Mouse (Mus musculus): ENCODE results near the gene Prepl. TPM values are rescaled to one million over a fixed set of nuclear protein-coding genes. Genes with fewer than 3 reads are reported as not detected.

The Prepl gene
- polyA plus RNA-seq, 1 experiment from 2014 or later: 7.7 TPM

DNA sequence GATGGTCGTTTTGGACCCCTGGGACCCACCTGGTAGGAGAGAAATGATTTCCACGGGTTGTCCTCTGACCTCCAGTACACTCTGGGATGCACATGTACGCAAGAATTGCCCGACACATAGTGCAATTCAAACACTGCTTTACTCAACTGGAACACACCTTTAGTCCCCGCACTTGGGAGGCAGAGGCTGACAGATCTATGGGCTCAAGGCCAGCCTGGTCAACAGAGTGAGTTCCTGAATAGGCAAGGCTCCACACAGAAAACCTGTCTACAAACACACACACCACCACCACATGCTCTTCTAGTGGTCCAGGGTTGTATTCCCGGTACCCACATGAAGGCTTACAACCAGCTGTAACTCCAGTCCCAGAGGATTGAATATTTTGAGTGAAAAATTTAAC lies 64.9 kb downstream of the Prepl start:
- H3K27me3 ChIP-seq (ENCODE audit: control insufficient read depth, insufficient read depth, low read depth, low read length): no peaks in the 10 kb centered on the region
- ATAC-seq (ENCODE audit: low read depth): peak; percentile 71
- no peaks in the 10 kb centered on the region; the same call in 1 of the 2 replicates for H3K4me1 ChIP-seq (ENCODE audit: control insufficient read depth, low read depth, low read length)
- no peaks in the 10 kb centered on the region for H3K9me3 ChIP-seq (replicated peaks; ENCODE audit: control insufficient read depth, low read length)
- H3K36me3 ChIP-seq (ENCODE audit: control insufficient read depth, insufficient read depth): no peaks in the 10 kb centered on the region
- H3K9ac ChIP-seq (ENCODE audit: low read depth, low read length): no peak overlapping the region
- no peak overlapping the region for H3K27ac ChIP-seq (ENCODE audit: low read length)
- H3K4me2 ChIP-seq (ENCODE audit: low read depth, low read length): no peak overlapping the region
- no peak overlapping the region for H3K4me3 ChIP-seq (ENCODE audit: low read depth, low read length)
- WGBS (ENCODE audit: insufficient replicate concordance): 74% methylated on average over 6 of the region's 6 CpGs

DNA sequence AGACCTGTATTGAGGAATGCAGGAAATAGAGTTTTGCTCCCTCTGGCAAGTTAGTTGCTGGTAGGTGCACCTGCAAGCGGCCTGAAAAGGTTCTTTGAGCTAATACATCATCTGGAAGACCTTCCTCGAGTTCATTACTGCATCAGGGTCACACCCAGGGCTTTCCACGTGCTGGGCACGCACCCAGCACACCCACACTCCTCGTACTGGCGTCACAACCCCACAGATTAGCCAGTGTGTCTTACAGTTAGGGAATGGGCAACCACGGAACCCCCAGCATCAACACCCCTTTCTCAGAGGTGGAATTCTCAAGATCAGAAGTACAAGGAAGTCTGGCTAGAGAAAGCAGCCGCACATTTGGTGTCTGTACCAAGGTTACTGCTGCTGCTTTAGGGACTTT lies 65.8 kb downstream of the Prepl start:
- no peak for ATAC-seq (ENCODE audit: low read depth)
- H3K9ac ChIP-seq (ENCODE audit: low read depth, low read length): no peak overlapping the region
- H3K36me3 ChIP-seq (ENCODE audit: control insufficient read depth, insufficient read depth): no peaks in the 10 kb centered on the region
- H3K4me1 ChIP-seq (ENCODE audit: control insufficient read depth, low read depth, low read length): no peaks in the 10 kb centered on the region; the same call in 1 of the 2 replicates
- H3K27ac ChIP-seq (ENCODE audit: low read length): 0 out of 2 replicates have a peak overlapping the region, but pooled peaks have one; percentile 4
- WGBS (ENCODE audit: insufficient replicate concordance): 79% methylated on average over 8 of the region's 8 CpGs
- no peaks in the 10 kb centered on the region for H3K27me3 ChIP-seq (ENCODE audit: control insufficient read depth, insufficient read depth, low read depth, low read length)
- no peaks in the 10 kb centered on the region for H3K9me3 ChIP-seq (replicated peaks; ENCODE audit: control insufficient read depth, low read length)
- no peak overlapping the region for H3K4me2 ChIP-seq (ENCODE audit: low read depth, low read length)
- H3K4me3 ChIP-seq (ENCODE audit: low read depth, low read length): no peak overlapping the region

DNA sequence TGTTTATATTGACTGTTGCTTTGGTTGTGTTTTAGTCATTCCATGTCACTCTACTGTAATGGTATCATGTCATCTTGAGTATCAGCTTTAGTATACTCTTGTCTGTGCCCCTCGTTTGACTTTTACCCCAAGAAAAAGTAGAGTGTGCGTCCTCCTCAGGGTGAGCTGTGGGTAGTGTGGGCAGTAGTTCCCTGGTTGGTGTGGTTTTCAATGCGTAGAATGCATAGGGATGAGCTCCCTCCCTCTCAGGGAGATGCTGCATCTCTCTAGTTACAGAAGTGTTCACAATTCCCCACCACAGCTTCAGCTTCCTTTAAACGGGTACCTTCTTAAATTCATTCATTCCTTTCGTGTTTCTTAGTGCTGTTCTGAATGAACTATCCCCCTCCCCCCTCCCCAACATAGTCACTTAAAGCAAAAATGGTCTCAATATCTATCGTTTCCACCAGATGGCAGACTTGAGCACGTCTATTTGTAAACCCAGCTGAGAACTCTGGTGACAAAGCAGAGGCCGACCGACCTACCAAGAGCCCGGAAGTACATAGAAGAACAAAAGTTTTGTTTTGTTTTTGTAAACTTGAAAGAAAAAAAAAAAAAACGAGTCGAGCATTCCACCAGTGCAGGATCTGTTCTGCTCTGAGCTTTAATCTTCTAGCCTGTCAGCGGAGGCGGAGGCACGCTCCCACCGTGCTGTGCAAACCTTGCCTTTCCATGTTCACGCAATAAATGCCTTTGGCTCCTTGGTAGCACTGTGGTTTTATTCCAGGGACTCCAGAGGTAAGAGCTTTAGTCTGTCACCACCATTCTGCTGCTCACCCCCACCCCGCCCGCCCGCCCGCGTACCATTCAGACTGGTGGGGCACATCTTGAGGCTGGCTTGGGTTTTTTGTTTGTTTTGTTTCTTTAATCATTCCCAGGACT lies 66.5 kb downstream of the Prepl start:
- Histone ChIP-seq H3K4me3 (ENCODE audit: low read depth, low read length) (no peak overlapping the region), H3K9ac (ENCODE audit: low read depth, low read length) (no peak overlapping the region), H3K36me3 (ENCODE audit: control insufficient read depth, insufficient read depth) (no peaks in the 10 kb centered on the region), H3K4me2 (ENCODE audit: low read depth, low read length) (no peak overlapping the region), H3K9me3 (replicated peaks; ENCODE audit: control insufficient read depth, low read length) (no peaks in the 10 kb centered on the region), H3K27ac (ENCODE audit: low read length) (no peak overlapping the region), H3K27me3 (ENCODE audit: control insufficient read depth, insufficient read depth, low read depth, low read length) (no peaks in the 10 kb centered on the region), H3K4me1 (ENCODE audit: control insufficient read depth, low read depth, low read length) (no peaks in the 10 kb centered on the region; the same call in 1 of the 2 replicates)
- no peak for ATAC-seq (ENCODE audit: low read depth)
- 54% methylated on average over 22 of the region's 22 CpGs for WGBS (ENCODE audit: insufficient replicate concordance)

DNA sequence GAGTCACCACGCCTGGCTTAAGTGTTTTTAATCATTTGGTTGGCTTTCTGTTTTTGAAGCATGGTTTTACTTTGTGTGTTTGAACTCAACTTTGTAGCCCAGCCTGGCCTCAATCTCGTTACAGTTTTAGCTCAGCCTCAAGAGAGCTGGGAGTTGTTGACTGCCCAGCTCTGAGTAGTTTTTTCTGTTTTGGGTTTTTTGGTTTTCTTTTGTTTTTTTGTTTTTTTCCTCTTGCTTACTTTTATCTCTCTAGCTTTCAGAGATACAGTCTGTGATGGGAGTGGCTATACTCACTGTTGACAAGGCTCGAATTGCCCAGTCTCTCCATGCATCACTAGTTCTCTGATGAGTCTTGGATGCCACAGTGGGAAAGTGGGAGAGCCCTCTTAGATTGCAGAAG lies 69.7 kb downstream of the Prepl start:
- no peaks in the 10 kb centered on the region for H3K9me3 ChIP-seq (replicated peaks; ENCODE audit: control insufficient read depth, low read length)
- 63% methylated on average over 3 of the region's 3 CpGs for WGBS (ENCODE audit: insufficient replicate concordance)
- no peak for ATAC-seq (ENCODE audit: low read depth)

DNA sequence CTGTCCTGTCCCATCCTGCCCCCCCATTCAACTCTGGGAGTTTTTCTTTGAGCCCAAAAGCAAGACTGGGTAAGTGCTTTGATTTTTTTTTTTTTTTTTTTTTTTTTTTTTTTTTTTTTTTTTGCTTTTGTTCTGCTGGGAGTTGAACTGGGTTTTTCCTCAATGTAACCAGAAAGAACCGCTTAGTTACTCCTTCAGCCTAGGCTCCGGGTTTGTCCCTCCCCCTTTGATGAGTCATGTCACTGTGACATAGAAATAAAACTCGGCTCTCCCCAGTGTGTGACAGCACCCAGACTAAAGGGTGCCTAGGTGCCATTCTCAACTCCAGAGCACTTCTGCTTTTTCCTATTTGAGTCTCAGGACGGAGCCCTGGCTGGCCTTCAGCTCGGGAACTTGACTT lies 71.2 kb downstream of the Prepl start:
- peak; percentile 66 for ATAC-seq (ENCODE audit: low read depth)
- H3K4me3 ChIP-seq (ENCODE audit: low read depth, low read length): no peak overlapping the region
- no peak overlapping the region for H3K4me2 ChIP-seq (ENCODE audit: low read depth, low read length)
- no peak overlapping the region for H3K27ac ChIP-seq (ENCODE audit: low read length)
- peaks cover 2% of the 10 kb centered on the region for H3K36me3 ChIP-seq (ENCODE audit: control insufficient read depth, insufficient read depth)
- WGBS (ENCODE audit: insufficient replicate concordance): 36% methylated on average over 5 of the region's 5 CpGs
- H3K9me3 ChIP-seq (replicated peaks; ENCODE audit: control insufficient read depth, low read length): no peaks in the 10 kb centered on the region
- no peaks in the 10 kb centered on the region for H3K27me3 ChIP-seq (ENCODE audit: control insufficient read depth, insufficient read depth, low read depth, low read length)
- H3K9ac ChIP-seq (ENCODE audit: low read depth, low read length): no peak overlapping the region
- peaks cover 3% of the 10 kb centered on the region; the same call in 1 of the 2 replicates for H3K4me1 ChIP-seq (ENCODE audit: control insufficient read depth, low read depth, low read length)

More for the DNA sequence above, 69.7 kb downstream of the Prepl start:
- Histone ChIP-seq H3K27me3 (ENCODE audit: control insufficient read depth, insufficient read depth, low read depth, low read length) (no peaks in the 10 kb centered on the region), H3K4me2 (ENCODE audit: low read depth, low read length) (no peak overlapping the region), H3K4me3 (ENCODE audit: low read depth, low read length) (no peak overlapping the region), H3K9ac (ENCODE audit: low read depth, low read length) (no peak overlapping the region), H3K27ac (ENCODE audit: low read length) (no peak overlapping the region), H3K4me1 (ENCODE audit: control insufficient read depth, low read depth, low read length) (peaks cover 3% of the 10 kb centered on the region; the same call in 1 of the 2 replicates), H3K36me3 (ENCODE audit: control insufficient read depth, insufficient read depth) (peaks cover 2% of the 10 kb centered on the region)

DNA sequence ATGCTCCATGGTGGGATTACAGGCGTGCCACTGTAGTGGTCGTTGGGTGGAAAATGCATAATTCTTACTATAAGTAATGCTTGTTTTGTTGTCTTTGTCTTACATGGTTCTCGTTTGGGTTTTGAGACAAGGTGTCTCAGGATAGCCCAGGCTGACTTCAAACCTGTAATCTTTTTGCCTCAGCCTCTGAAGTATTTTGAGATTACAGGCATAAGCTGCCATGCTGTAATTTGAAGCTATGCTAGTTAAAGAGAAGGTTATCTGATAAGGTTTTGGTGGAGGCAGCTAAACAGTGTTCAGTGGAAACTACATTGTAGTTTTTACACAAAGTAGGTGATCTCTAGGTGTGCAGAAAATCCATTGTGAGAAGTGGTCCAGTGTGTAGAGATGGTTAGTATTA lies 71.7 kb downstream of the Prepl start:
- Histone ChIP-seq H3K9ac (ENCODE audit: low read depth, low read length) (no peak overlapping the region), H3K36me3 (ENCODE audit: control insufficient read depth, insufficient read depth) (peaks cover 2% of the 10 kb centered on the region), H3K4me1 (ENCODE audit: control insufficient read depth, low read depth, low read length) (peaks cover 3% of the 10 kb centered on the region; the same call in 1 of the 2 replicates), H3K4me2 (ENCODE audit: low read depth, low read length) (no peak overlapping the region), H3K4me3 (ENCODE audit: low read depth, low read length) (no peak overlapping the region), H3K27me3 (ENCODE audit: control insufficient read depth, insufficient read depth, low read depth, low read length) (no peaks in the 10 kb centered on the region), H3K27ac (ENCODE audit: low read length) (no peak overlapping the region), H3K9me3 (replicated peaks; ENCODE audit: control insufficient read depth, low read length) (no peaks in the 10 kb centered on the region)
- no peak for ATAC-seq (ENCODE audit: low read depth)
- 67% methylated on average over 3 of the region's 3 CpGs for WGBS (ENCODE audit: insufficient replicate concordance)

DNA sequence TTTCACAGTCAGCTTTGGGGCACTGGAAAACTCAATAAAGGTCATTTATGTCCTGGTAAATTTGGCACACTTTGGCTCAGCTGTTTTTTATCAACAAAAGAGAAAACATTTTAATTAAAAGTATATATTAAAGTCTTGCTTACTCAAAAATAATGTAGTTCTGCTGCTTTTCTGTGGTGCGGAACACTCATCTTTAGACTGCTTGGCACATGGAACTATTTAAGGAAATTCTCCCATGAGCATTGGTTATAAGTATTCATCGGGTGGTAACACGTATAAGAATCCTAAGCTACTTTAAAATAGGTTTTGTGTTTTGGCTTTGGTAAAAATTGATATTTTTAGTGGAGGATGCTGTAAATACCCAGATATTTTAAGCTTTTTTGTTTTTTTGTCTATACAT lies 75.4 kb downstream of the Prepl start:
- Histone ChIP-seq H3K4me2 (ENCODE audit: low read depth, low read length) (no peak overlapping the region), H3K4me3 (ENCODE audit: low read depth, low read length) (no peak overlapping the region), H3K9me3 (replicated peaks; ENCODE audit: control insufficient read depth, low read length) (no peaks in the 10 kb centered on the region), H3K4me1 (ENCODE audit: control insufficient read depth, low read depth, low read length) (peaks cover 3% of the 10 kb centered on the region; the same call in 1 of the 2 replicates), H3K27me3 (ENCODE audit: control insufficient read depth, insufficient read depth, low read depth, low read length) (no peaks in the 10 kb centered on the region), H3K36me3 (ENCODE audit: control insufficient read depth, insufficient read depth) (peaks cover 16% of the 10 kb centered on the region), H3K9ac (ENCODE audit: low read depth, low read length) (no peak overlapping the region), H3K27ac (ENCODE audit: low read length) (no peak overlapping the region)
- WGBS (ENCODE audit: insufficient replicate concordance): 88% methylated on average over 3 of the region's 3 CpGs
- ATAC-seq (ENCODE audit: low read depth): no peak

DNA sequence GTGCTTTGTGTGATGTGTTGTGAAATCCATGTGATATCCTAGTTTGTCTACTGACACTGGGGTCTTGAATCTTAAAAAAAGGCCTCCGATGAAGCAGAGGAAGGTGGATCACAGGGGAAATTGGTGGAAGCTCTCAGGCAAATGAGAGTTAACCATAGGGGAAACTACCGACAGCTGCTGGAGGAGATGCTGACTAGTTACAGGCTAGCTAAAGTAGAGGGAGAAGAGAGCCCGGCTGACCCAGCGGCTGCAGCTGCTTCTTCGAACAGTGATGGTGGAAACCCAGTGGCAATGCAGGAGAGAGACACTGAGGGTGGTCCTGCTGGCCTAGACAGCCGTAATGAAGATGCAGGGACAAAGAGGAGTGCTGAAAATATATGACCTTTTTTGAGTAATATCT lies 76.6 kb downstream of the Prepl start:
- Histone ChIP-seq H3K4me3 (ENCODE audit: low read depth, low read length) (no peak overlapping the region), H3K4me1 (ENCODE audit: control insufficient read depth, low read depth, low read length) (peaks cover 3% of the 10 kb centered on the region; the same call in 1 of the 2 replicates), H3K27ac (ENCODE audit: low read length) (no peak overlapping the region), H3K9ac (ENCODE audit: low read depth, low read length) (no peak overlapping the region), H3K9me3 (replicated peaks; ENCODE audit: control insufficient read depth, low read length) (no peaks in the 10 kb centered on the region), H3K4me2 (ENCODE audit: low read depth, low read length) (no peak overlapping the region), H3K27me3 (ENCODE audit: control insufficient read depth, insufficient read depth, low read depth, low read length) (no peaks in the 10 kb centered on the region), H3K36me3 (ENCODE audit: control insufficient read depth, insufficient read depth) (peaks cover 18% of the 10 kb centered on the region)
- 90% methylated on average over 6 of the region's 6 CpGs for WGBS (ENCODE audit: insufficient replicate concordance)
- ATAC-seq (ENCODE audit: low read depth): no peak

Data from liver, embryonic 16.5 days (tissue).